Mouse (Mus musculus) thymus, adult 2 months (tissue): ENCODE data around the gene Actl11.

Source experiments
- CTCF ChIP-seq: fragments of 200-500 bp; IDR thresholded peaks from 2 replicates; pipeline ENCODE4 v1.5.1; 2012; ENCODE audit warnings: mild to moderate bottlenecking, control low read depth, low read length, moderate library complexity, borderline replicate concordance; ENCODE audit not compliant: control insufficient read depth, poor library complexity, insufficient read depth; ENCODE audit errors: extremely low read depth
- POLR2A ChIP-seq: fragments of 200-500 bp; IDR thresholded peaks from 2 replicates; pipeline ENCODE4 v1.6.1; 2012; ENCODE audit warnings: mild to moderate bottlenecking, low read length, control low read depth, moderate library complexity; ENCODE audit not compliant: control insufficient read depth, poor library complexity, insufficient read depth; ENCODE audit errors: extremely low read depth

GRCm38 (mm10) chr9:107891023-107891422 lies 37.2 kb upstream of the Actl11 start:
- TF ChIP-seq CTCF (no peak), POLR2A (no peak)
